Mouse (Mus musculus) kidney, postnatal 4 days (tissue): Measurements from ENCODE around the gene Zfp316.

Experiments
- DNase-seq, 2 experiments: peaks; one replicate each; pipeline ENCODE4 v3.0.0; 2021; ENCODE audit warnings: mixed read lengths in 2 of 2

The Zfp316 gene

GRCm38 (mm10) chr5:143220996-143221395 is 48.8 kb downstream of the Zfp316 start:
- DNase-seq = no peak

DNA sequence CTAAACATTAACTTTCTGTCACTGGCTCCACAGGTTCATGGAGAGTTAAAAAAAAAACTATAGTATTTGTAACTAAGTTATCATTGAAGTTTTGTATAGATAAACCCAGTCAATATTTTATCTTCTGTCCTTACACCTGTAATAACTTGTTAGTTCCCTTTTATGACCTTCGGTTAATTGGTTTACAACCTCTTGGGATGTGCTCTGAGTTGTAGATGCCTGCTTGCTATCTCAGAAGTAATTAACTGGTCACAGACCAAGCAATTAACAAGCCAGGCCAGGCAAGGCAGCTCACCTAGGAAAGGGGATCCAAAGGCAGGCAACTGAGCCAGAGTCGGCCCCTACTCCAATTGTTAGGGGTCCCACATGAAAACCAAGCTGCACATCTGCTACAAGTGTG is 56.0 kb downstream of the Zfp316 start:
- no peak for DNase-seq

DNA sequence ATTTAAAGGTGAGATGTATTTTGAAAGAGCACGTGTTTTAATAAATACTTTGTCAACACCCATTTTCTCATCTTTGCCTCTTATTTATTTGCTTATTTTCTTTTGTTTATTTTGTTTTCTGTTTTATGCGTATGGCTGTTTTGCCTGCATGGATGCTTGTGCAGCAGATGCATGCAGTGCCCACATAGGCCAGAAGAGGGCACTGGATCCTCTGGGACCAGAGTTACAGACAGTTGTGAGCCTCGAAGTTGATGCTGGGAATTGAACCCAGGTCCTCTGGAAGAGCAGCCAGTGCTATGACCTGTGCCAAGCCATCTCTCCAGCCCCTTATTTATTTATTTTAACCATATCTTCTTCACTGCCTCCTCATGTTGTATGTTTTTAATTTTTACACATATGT is 64.8 kb downstream of the Zfp316 start:
- DNase-seq = peak; percentile 15 to 16
